Mouse (Mus musculus) cortical plate, adult 2 months (tissue): Measurements from ENCODE around the gene Gjc2. TPM values are rescaled to one million over a fixed set of nuclear protein-coding genes. Genes with fewer than 3 reads are reported as not detected.
A peak's percentile ranks its signal among the peaks of the same experiment; 100 is the strongest.

Experiments used
- H3K27ac ChIP-seq: fragments of 200-500 bp; 2 replicates; pipeline ENCODE4 v1.5.1; 2012; ENCODE audit warnings: low read length, control low read depth, inconsistent platforms; ENCODE audit not compliant: insufficient read depth
- H3K4me1 ChIP-seq: fragments of 200-500 bp; 2 replicates; pipeline ENCODE4 v1.6.1; 2011; ENCODE audit warnings: low read length; ENCODE audit not compliant: control insufficient read depth, insufficient read depth
- H3K4me3 ChIP-seq: fragments of 200-500 bp; 2 replicates; pipeline ENCODE4 v1.5.1; 2011; ENCODE audit warnings: mild to moderate bottlenecking, low read length, control low read depth; ENCODE audit not compliant: insufficient read depth
- CTCF ChIP-seq: fragments of 200-500 bp; IDR thresholded peaks from 2 replicates; pipeline ENCODE4 v1.5.1; 2011; ENCODE audit warnings: mild to moderate bottlenecking, control low read depth, low read length; ENCODE audit not compliant: insufficient read depth; ENCODE audit errors: extremely low read depth
- POLR2A ChIP-seq: fragments of 200-500 bp; IDR thresholded peaks from 2 replicates; pipeline ENCODE4 v1.6.1; 2011; ENCODE audit warnings: mild to moderate bottlenecking, low read length, control low read depth; ENCODE audit not compliant: insufficient read depth; ENCODE audit errors: extremely low read depth
- polyA plus RNA-seq: library from polyadenylated mRNA; depleted of rRNA; stranded (reverse); fragments of >200 nt; gene quantifications from 2 replicates; pipeline ENCODE4 v1.2.3, GENCODE M21; 2012

Gene Gjc2
- polyA plus RNA-seq, 1 experiment: 32.3 TPM

GRCm38 (mm10) chr11:59209580-59209979 is 26.6 kb upstream of the Gjc2 start:
- TF ChIP-seq CTCF (no peak), POLR2A (0 out of 2 replicates have a peak, but pooled peaks have one; percentile 6)
- Histone ChIP-seq H3K27ac (no peak overlapping the region), H3K4me3 (peak overlapping the region; percentile 66; the same call in 1 of the 2 replicates), H3K4me1 (no peaks in the 10 kb centered on the region; the same call in 1 of the 2 replicates)

- Histone ChIP-seq H3K4me1 (no peaks in the 10 kb centered on the region), H3K27ac (no peak overlapping the region), H3K4me3 (peak overlapping the region; percentile 66)
- peak; percentile 47; the same call in 1 of the 2 replicates for TF ChIP-seq CTCF
- peak; percentile 44; the same call in 1 of the 2 replicates for TF ChIP-seq POLR2A
These were observed 26.0 kb upstream of the Gjc2 start for GRCm38 (mm10) chr11:59209003-59209441.

GRCm38 (mm10) chr11:59208153-59208831 is 25.3 kb upstream of the Gjc2 start, which contains the start of gene 2310033P09Rik:
Gene 2310033P09Rik (plus strand): TSS chr11:59208321.
- no peaks in the 10 kb centered on the region for H3K4me1 ChIP-seq
- peak within 1 kb of the TSS; percentile 66 for H3K4me3 ChIP-seq
- peak within 1 kb of the TSS; percentile 72 for H3K27ac ChIP-seq
- TF ChIP-seq POLR2A (peak; percentile 97), CTCF (no peak)

GRCm38 (mm10) chr11:59202081-59202995 is 19.3 kb upstream of the Gjc2 start, which contains the start of gene Mrpl55:
Gene Mrpl55 (plus strand): TSS chr11:59202486.
- peak; percentile 80; the same call in 1 of the 2 replicates for TF ChIP-seq POLR2A
- TF ChIP-seq CTCF: no peak
- H3K27ac ChIP-seq: no peak within 1 kb of the TSS
- peak within 1 kb of the TSS; percentile 65 for H3K4me3 ChIP-seq
- no peaks in the 10 kb centered on the region for H3K4me1 ChIP-seq

- TF ChIP-seq CTCF: no peak
- no peak for TF ChIP-seq POLR2A
- Histone ChIP-seq H3K27ac (no peak overlapping the region), H3K4me3 (peak overlapping the region; percentile 65)
These were observed 18.4 kb upstream of the Gjc2 start for GRCm38 (mm10) chr11:59201216-59202002.

GRCm38 (mm10) chr11:59196230-59196629 is 13.2 kb upstream of the Gjc2 start:
- H3K27ac ChIP-seq: no peak overlapping the region
- TF ChIP-seq POLR2A (no peak), CTCF (no peak)
- no peaks in the 10 kb centered on the region for H3K4me1 ChIP-seq
- no peak overlapping the region for H3K4me3 ChIP-seq

More at GRCm38 (mm10) chr11:59201216-59202002, 18.4 kb upstream of the Gjc2 start:
- no peaks in the 10 kb centered on the region for H3K4me1 ChIP-seq

DNA sequence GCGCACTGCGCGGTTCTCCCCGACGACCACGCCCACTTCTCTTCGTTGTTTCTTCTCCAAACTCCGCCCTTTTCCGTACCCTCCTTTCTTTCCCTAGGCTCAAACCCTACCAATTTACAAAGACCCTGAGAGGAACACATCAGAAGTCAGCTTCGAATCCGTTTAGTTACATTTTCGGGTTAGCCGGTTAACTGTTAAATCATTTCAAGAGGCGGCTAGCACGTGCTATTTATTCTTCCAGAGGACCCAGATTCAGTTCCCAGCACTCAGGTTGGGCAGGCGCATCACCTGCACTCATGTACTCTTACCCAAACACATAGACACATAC is 9.0 kb upstream of the Gjc2 start, which contains the start of gene Guk1:
TSS of gene Guk1 (minus strand) at position 154 of the 328 bp plus-strand sequence.
- TF ChIP-seq CTCF: no peak
- no peak for TF ChIP-seq POLR2A
- Histone ChIP-seq H3K4me3 (peak within 1 kb of the TSS; percentile 67), H3K4me1 (peaks cover 6% of the 10 kb centered on the region), H3K27ac (peak within 1 kb of the TSS; percentile 38; the same call in 1 of the 2 replicates)

DNA sequence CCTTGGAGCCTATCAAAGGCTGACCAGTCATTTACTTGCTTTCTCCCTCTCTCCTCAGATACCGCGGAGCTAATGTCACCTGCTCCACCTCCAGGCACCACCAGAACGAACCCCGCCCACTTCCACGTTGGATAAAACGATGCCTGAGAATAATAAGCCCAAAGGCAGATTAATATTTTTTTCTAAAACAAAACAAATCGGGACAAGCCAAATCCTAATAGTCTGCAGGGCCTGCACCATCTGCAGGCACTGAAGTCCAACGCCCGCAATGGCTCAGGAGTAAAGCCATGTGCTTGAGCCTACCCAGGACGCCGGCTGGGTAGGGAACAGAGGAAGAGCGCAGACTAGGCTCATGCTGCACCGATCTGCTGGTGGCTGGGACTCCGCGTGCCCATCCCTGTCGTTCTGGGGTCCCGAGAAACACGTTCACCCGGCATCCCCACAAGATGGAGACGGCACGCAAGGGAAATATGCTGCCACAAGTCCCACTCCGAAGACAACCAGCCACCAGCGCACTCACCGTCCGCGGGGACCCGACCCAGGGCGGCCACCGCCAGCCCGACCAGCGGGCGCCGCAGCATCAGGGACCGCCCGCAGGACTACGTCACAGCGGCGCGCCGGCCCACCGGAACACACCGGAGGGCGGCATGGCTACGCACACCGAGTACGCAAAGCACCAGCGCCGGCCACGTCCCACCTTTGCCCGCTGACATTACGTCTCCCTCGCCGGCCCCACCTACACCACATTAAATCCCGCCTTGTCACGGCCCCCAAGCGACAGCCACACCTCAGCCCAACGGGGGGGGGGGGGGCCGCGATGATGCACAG is 8.4 kb upstream of the Gjc2 start:
- peaks cover 6% of the 10 kb centered on the region for H3K4me1 ChIP-seq
- H3K27ac ChIP-seq: peak overlapping the region; percentile 38; the same call in 1 of the 2 replicates
- TF ChIP-seq CTCF (no peak), POLR2A (peak; percentile 81)
- peak overlapping the region; percentile 67 for H3K4me3 ChIP-seq

DNA sequence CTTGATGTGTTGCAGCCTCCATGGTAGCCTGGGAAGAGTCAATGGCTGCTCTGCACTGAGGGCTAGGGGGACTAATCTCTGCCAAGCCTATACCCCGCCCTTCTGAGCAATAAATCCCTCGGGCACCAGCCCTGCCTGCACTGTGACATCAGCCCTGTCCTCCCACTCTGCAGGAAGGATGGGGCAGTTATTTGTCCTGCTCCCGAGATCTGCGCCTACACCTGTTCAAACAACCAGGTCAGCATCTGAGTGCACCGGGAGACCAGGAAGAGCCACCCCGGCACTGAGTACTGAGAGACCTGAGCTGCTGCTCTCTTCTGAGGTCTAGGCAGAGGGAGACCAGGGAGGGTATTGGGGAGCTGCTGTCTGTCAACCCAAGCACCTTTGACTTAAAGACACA is 4.7 kb upstream of the Gjc2 start:
- no peak for TF ChIP-seq POLR2A
- TF ChIP-seq CTCF: no peak
- no peak overlapping the region for H3K27ac ChIP-seq
- peaks cover 6% of the 10 kb centered on the region for H3K4me1 ChIP-seq
- no peak overlapping the region for H3K4me3 ChIP-seq
